Mouse (Mus musculus) lung, adult 2 months (tissue): ENCODE measurements around the gene Chchd10.

Experiments
- CTCF ChIP-seq: fragments of 200-500 bp; IDR thresholded peaks from 2 replicates; pipeline ENCODE4 v1.5.1; 2011; ENCODE audit warnings: mild to moderate bottlenecking, low read length, control low read depth; ENCODE audit not compliant: insufficient read depth
- POLR2A ChIP-seq: fragments of 200-500 bp; IDR thresholded peaks from 2 replicates; pipeline ENCODE4 v1.6.1; 2011; ENCODE audit warnings: low read depth, mild to moderate bottlenecking, control low read depth, low read length, borderline replicate concordance; ENCODE audit errors: extremely low read depth

DNA sequence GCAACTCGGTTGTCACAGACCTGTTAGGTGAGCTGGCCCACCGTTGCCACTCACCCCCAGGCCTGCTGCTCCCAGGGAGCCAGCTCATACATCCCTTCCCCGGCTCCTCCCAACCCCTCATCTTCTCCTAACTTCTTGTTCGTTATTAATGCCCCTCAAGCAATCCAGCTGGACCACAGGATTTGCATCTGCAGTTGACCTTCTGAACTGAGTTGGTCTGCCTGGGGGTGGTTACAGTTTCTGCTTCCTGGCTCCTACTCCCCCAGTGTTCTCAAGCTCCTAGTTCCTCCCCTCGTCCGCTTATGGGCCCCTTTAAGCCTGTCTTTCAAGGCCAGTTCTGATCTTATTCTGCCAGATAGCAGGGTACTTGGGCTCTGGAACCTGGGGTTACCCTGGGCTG is 38.3 kb upstream of the Chchd10 start:
- TF ChIP-seq CTCF (no peak), POLR2A (no peak)
